Mouse (Mus musculus) urinary bladder, postnatal 25 days (tissue): ENCODE results near the gene Cryba4.

Experiments
- DNase-seq: peaks from one replicate; pipeline ENCODE4 v3.0.0; 2022; ENCODE audit warnings: low spot score

The Cryba4 gene

DNA sequence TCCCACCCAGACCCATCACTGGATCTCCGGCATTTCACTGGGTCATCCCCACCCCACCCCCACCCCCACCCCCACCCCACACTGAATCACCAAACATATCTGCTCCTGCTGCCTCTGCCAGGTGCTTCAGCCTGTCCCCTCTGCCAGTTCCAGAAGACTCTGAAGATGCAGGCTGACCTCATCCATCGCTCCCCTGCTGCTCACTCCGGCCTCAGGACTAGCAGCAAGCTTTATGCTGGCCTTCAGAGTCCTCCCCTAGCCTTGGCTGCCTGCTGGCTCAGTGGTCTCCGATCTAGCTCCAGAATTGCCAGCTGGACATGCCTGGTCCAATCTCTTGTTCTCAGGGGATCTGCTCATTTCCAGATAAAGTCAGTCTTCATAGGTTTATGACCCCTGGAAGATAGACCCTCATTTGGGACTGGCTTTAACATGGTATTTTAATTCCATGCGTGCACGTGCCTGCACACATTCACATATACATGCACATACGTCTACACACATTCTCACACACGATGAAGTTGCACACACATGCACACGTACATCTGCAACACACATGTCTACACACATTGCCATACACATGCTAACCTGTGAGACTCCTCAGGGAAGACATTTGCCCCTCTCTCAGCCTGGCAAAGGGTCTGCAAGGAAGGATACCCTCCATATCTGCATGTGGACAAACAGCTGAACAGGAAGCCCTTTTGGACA, 14.3 kb downstream of the Cryba4 start:
- DNase-seq = no peak

DNA sequence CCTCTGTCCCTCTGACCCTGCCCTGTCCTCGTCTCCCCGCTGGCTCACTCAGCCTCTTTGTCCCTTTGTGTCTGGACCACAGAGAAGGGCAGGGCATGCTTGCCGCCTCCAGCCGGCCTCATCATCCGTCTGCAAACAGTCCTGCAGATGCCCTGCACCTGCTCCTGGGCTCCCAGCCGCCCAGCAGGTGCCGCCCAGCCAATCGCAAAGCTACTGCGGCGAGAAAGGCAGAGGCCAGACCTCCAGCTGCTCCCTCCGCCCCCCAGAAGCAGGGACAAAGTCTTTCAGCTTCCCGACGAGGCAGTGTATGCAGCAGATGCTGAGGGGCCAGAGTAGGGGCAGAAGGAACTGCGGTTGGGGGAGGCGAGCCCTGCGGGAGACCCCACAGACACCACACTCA, 14.9 kb downstream of the Cryba4 start:
- DNase-seq = no peak

GRCm38 (mm10) chr5:112236631-112237030, 15.7 kb downstream of the Cryba4 start:
- no peak for DNase-seq

- DNase-seq = no peak
Observed at GRCm38 (mm10) chr5:112235806-112236205, 16.5 kb downstream of the Cryba4 start.

DNA sequence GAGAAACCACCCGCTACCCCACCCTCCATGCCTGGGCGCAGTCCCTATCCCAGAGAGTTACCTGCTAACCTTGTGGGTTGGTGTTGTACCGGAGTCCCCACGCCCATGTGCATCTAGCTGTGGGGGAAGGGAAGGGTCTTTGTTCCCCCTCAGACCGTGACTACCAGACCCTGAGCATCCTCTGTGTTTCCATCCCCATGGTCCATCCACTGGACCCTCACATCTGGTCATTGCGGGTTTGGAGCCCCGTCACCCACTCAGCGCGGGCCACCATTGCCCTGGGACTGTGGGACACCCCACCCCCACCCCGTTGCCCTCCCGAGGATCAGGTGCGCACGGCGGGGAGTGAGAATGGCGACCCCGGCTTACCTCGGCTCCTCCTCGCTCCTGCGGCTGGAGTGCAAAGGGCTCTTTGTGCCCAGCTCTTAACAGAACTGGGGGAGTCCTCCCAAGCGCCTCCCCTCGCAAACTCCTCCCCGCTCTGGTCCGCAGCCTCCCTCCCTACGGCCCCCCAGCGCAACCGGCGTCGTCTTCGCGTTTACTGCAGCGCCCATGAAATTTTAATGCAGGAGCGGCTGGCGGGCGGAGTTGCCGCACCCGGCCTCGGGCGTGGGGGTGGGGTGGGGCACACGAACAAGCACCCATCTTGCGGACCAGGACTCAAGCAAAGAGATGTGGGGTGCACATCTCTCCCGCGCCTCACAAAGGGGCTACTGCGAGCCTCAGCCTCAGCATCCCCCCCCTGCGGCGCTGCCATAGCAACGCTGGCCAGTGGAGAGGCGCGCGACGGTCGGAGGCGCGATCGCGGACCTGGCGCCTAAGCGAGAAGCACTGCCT, 23.9 kb downstream of the Cryba4 start:
- no peak for DNase-seq

DNA sequence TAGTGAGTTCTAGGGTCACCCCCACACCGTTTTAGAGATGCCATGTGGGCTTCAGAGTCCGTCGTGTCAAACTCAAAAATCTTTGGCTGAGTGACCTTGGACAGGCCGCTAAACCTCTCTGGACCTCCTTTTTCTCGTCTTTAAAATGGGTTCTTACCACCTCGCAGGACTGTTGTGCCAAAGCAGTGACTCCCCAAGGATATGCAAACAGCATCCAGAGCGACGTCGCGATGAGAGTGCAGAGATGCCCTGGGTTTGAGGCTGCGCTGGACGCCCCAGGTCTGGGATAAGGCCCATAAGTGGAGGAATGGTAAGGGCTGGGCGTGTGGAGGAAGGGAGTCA, 24.4 kb downstream of the Cryba4 start:
- DNase-seq = no peak

DNA sequence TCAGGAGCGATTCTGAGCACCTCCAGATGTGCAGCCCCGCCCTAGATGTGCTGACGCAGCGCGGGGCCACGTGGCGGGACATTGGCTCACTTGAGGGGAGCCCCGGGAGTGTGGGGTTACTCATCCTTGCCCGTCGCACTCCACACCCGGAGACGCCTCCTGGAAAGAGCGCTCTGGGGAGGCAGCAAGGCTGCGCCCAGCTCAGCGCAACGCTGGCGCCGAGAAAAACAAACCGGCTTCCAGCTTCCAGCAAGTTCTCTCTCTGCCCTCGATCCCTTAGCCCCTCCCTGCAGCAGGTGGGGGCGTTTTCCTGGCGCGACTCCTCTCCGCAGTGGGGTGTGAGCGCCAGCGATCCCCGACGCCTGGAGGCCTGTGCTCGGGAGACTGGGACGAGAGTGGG, 25.0 kb downstream of the Cryba4 start:
- DNase-seq = peak; percentile 18

- DNase-seq = no peak
Observed at GRCm38 (mm10) chr5:112225591-112225990, 26.7 kb downstream of the Cryba4 start.

GRCm38 (mm10) chr5:112220203-112220602, 32.1 kb downstream of the Cryba4 start:
- no peak for DNase-seq

GRCm38 (mm10) chr5:112219398-112219797, 32.9 kb downstream of the Cryba4 start:
- no peak for DNase-seq

DNA sequence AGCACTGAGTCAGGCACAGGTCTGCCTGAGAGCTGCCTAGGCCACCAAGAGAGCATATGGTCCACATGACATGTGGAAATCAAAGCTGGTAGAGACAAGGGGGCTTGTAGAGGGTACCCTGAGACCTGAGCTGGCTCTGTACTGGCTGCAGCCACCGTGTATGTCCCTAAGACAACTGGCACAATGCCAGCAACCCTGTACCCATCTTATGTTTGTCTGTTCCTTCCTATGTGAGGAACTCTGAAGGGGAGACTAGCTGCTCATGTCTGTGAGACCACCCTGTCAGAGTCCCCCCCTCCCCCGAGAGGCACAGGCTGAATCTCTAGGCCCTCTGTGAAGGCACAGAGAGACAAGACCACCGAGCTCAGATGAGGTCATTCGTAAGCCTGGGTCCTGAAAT, 33.6 kb downstream of the Cryba4 start:
- DNase-seq = no peak

- DNase-seq = no peak
Observed at GRCm38 (mm10) chr5:112217031-112217430, 35.3 kb downstream of the Cryba4 start.

DNA sequence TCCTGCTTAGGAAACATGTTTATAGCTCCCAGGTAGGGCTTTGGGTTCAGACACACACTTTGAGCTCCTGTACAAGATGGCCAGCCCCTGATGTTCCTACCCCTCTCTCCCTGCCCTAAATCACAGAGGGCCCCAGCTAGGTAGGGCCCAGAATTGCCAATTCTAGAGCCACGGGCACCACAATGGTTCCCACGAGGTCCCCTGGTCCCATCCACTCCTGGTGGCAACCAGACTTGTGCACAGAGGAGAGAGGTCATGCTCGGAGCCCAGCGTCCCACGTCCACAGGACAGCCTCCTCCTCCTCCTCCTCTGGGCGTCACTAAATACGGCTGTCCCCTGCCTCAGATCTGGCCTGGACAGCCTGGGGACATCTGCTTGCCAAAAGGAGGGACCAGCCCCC, 36.0 kb downstream of the Cryba4 start:
- no peak for DNase-seq

DNA sequence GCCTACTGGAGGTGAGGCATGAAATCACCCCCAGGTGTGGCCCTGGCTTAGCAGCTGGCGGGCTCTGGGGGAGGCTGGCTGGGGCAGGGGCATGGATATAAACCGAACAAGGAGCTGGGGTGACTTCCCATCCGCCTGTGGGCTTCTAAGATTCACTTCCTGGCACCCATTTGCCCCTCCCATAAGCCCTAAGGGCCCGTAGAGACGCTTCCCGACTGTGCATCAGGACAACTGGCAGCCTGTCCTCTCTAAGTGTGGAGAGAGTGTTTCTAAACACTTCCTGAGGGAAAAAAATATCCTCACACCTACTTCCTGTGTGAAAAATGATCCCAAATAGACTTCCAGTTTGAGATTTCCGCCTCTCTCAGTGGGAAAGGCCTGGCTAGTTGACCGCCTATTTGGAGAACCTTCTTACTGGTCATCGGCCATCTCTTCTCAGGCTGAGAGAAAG, 36.5 kb downstream of the Cryba4 start:
- no peak for DNase-seq

DNA sequence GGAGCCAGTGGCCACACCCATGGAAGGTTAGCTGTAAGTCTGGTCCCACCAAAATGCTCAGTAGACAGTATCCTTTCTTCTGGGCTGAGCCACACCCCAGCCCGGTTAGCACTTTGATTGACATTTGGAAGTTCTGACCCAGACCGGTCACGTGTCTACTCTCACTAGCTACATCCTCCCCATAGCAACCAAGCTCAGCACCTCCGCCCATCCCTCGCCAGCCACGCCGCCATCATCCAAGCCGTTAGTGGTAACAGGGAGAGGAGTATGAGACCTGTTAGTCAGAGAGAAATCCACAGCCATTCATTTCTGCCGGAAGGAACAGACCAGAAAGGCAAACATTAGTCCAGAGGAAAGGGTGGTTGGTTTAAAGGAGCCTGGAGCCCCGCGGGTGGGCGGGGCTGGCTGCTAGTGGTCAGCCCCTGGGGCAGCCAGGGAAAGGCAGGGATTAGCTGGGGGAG, 37.0 kb downstream of the Cryba4 start:
- DNase-seq = no peak

DNA sequence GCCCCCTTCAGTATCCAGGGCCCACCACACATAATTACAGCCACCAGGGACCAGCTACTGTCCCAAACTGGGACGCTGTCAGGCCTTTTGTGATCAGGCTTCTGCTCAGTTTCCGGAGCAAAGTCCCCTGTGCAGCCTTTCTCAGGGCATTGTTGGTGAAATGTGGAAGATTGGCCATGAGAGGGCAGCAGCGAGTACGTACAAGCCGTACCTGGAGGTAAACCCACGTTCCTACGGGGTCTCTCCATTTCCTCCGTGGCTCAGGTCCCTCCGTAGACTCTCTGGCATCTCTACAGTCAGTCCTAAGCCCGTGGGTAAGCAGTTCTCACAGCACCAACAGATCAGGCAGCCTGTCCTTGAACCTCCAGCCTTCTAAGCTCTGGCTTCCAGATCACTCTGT, 37.9 kb downstream of the Cryba4 start:
- peak; percentile 26 for DNase-seq

- DNase-seq = no peak
Observed at GRCm38 (mm10) chr5:112213331-112214240, 38.7 kb downstream of the Cryba4 start.

DNA sequence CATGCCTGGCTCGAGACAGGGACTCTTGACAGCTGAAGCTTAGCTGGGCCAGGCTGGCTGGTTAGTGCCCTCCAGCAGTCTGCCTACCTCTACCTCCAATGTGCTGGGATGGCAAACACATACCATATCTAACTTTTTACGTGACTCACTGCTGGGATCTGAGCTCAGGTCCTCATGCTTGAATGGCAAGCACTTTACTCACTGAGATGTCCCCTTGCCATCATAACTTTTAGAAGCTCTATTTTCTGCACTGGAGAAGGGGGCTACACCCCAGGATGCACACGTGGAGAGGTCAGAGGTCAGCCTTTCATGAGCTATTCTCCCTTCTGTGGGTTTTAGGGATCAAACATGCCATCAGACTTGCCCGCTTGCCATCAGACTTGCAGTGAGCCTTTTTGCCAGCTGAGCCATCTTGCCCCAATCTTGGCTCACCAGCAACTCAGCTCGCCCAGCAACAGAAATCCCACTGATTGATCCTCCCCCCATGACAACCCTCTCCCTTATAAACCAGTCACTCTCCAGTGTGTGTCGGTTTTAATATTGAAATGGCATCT, 39.5 kb downstream of the Cryba4 start:
- no peak for DNase-seq

DNA sequence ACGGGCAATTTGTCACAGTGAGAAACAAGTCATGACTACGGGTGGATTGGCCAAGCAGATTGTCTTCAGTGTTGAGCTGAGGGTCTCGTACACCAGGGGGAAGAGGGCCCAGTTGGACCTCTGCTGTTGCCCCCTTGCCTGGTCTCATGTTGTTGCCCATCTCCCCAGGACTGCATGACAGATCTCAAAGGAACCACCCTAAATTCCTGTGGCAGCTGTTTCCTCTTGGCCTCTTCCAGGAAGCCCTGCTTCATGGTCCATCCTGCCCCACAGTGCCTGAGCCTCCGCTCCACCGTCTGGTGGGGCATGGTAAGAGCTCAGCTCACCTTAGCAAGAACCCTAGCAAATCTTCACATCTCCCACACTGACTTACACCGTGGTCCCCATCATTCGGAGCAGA, 40.4 kb downstream of the Cryba4 start:
- no peak for DNase-seq

GRCm38 (mm10) chr5:112210104-112210503, 42.2 kb downstream of the Cryba4 start:
- peak; percentile 46 for DNase-seq

GRCm38 (mm10) chr5:112208321-112208720, 44.0 kb downstream of the Cryba4 start:
- DNase-seq = no peak
